Mouse (Mus musculus) limb, embryonic 14.5 days (tissue): ENCODE results near the gene Nacc2. TPM values are rescaled to one million over a fixed set of nuclear protein-coding genes. Genes with fewer than 3 reads are reported as not detected.

Experiments
- ATAC-seq: fragments of 200-750 bp; cut with Nextera tagmentation; 2 replicates; pipeline ENCODE4 v1.8.0; 2017; ENCODE audit warnings: low read depth, moderate number of reproducible peaks, moderate TSS enrichment; ENCODE audit not compliant: low FRiP score
- DNase-seq: peaks from one replicate; pipeline ENCODE4 v3.0.0-alpha.2; 2015; ENCODE audit warnings: low spot score
- H3K27ac ChIP-seq: fragments of 300-500 bp; sonication (generic); replicated peaks from 2 replicates; pipeline ENCODE4 v1.5.1; 2014; ENCODE audit warnings: low read depth, mild to moderate bottlenecking, low read length, moderate library complexity, mixed read lengths
- H3K27me3 ChIP-seq: fragments of 300-500 bp; sonication (generic); 2 replicates; pipeline ENCODE4 v1.6.1; 2014; ENCODE audit warnings: low read length, mixed read lengths; ENCODE audit not compliant: control insufficient read depth, insufficient read depth
- H3K36me3 ChIP-seq: fragments of 300-500 bp; sonication (generic); 2 replicates; pipeline ENCODE4 v1.6.1; 2014; ENCODE audit warnings: mild to moderate bottlenecking, low read length, moderate library complexity, mixed read lengths; ENCODE audit not compliant: control insufficient read depth, insufficient read depth
- H3K4me1 ChIP-seq: fragments of 300-500 bp; sonication (generic); 2 replicates; pipeline ENCODE4 v1.6.1; 2014; ENCODE audit warnings: antibody characterized with exemption, low read length, mixed read lengths; ENCODE audit not compliant: control insufficient read depth, insufficient read depth
- H3K4me2 ChIP-seq: fragments of 300-500 bp; sonication (generic); replicated peaks from 2 replicates; pipeline ENCODE4 v1.6.1; 2014; ENCODE audit warnings: low read depth, mild to moderate bottlenecking, low read length, moderate library complexity; ENCODE audit not compliant: severe bottlenecking
- H3K4me3 ChIP-seq: fragments of 300-500 bp; sonication (generic); replicated peaks from 2 replicates; pipeline ENCODE4 v1.5.1; 2014; ENCODE audit warnings: low read length
- H3K9ac ChIP-seq: fragments of 300-500 bp; sonication (generic); 2 replicates; pipeline ENCODE4 v1.6.1; 2014; ENCODE audit warnings: mild to moderate bottlenecking, low read depth, low read length, moderate library complexity; ENCODE audit not compliant: severe bottlenecking
- H3K9me3 ChIP-seq: fragments of 300-500 bp; sonication (generic); 2 replicates; pipeline ENCODE4 v1.6.1; 2016; ENCODE audit warnings: low read length; ENCODE audit not compliant: control insufficient read depth
- POLR2A ChIP-seq: fragments of 200-500 bp; IDR thresholded peaks from 2 replicates; pipeline ENCODE4 v1.8.0; 2012; ENCODE audit warnings: inconsistent platforms, mild to moderate bottlenecking, moderate library complexity, borderline replicate concordance; ENCODE audit not compliant: insufficient read depth, insufficient read length; ENCODE audit errors: extremely low read depth
- WGBS: fragments of 180-500 bp; shearing (Covaris S2); extraction: QIAGEN DNeasy Blood & Tissue Kit; methylation state at CpG from one replicate; pipeline ENCODE4 v1.1.7; 2014; 5-methylcytosine and 5-hydroxymethylcytosine counted together
- polyA plus RNA-seq, 2 experiments: library from polyadenylated mRNA; depleted of rRNA in 1 of 2; stranded (reverse) in 1 of 2; unstranded in 1 of 2; fragments of >200 nt; fragmentation: Nextera tagmentation in 1 of 2; extraction: Ambion mirVana in 1 of 2; gene quantifications; 2 replicates each; pipeline versions ENCODE4 v1.2.1 to v1.2.3; 2012 to 2014

Nacc2 gene
- polyA plus RNA-seq, 2 experiments = 5.0 to 6.4 TPM

DNA sequence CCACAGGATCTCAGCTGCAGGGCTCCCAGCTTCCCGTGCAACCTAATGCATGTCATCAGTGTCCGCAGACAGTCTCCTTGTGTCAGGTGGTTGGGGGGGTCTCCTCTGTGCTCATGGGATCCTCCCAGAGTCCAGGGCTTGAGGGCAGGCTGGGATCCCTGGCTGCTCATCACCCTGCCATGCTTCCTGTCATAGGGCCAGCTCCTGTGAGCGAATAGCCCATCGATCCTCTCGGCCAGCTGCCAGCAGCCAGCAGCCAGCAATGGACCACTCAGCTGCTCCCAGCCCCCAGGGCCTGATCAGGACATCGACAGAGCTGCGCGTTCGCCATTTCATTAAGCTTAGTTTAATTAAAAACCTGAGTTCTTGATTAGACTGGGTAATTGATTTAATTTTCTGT, 35.0 kb upstream of the Nacc2 start:
- H3K9me3 ChIP-seq = no peaks in the 10 kb centered on the region
- H3K36me3 ChIP-seq = no peaks in the 10 kb centered on the region
- DNase-seq (no peak), ATAC-seq (no peak)
- no peak for TF ChIP-seq POLR2A
- H3K9ac ChIP-seq = no peak overlapping the region
- no peak overlapping the region for H3K4me2 ChIP-seq
- H3K27me3 ChIP-seq = no peaks in the 10 kb centered on the region
- H3K4me3 ChIP-seq = no peak overlapping the region
- 93% methylated on average over 9 of the region's 9 CpGs for WGBS
- H3K27ac ChIP-seq = no peak overlapping the region
- H3K4me1 ChIP-seq = no peaks in the 10 kb centered on the region

DNA sequence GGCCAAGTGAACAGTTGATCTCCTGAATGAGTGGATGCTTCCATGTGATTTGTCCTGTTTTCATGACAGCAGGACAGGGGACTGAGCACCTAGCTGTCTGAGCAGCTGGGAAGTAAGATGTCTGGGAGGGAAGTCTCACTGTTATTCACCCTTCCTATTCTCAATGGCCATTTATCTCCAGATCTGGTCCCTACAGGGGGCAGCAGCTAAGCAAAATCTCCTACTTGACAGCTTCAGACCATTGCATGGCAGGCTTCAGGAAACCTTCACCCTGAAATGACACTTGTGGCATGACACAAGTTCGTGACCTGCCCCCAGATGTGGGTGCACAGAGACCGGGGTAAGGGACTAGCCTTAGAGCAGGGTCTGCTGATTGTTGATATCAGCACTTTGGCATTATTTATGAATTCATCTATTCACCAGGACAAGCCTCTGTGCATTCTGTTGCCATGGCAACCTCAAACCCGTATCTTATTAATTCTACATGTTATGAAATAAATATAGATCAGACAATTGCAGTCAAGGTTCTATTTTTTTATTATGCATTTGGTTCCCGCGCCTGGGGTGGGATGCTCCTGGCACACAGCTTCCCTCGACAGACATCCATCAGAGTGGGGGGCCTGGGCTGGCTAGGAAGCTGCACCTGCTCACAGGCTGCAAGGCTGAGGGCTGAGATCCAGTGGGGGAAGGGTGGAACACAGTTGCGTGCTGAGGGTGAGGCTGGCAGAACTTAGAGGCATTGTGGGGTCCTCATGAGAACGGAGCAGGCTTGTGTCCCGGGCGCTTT, 33.4 kb upstream of the Nacc2 start:
- H3K9me3 ChIP-seq = no peaks in the 10 kb centered on the region
- ATAC-seq (no peak), DNase-seq (no peak)
- no peaks in the 10 kb centered on the region for H3K27me3 ChIP-seq
- no peak for TF ChIP-seq POLR2A
- 72% methylated on average over 10 of the region's 10 CpGs for WGBS
- no peaks in the 10 kb centered on the region for H3K4me1 ChIP-seq
- H3K4me2 ChIP-seq = no peak overlapping the region
- no peaks in the 10 kb centered on the region for H3K36me3 ChIP-seq
- no peak overlapping the region for H3K4me3 ChIP-seq
- H3K9ac ChIP-seq = no peak overlapping the region
- no peak overlapping the region for H3K27ac ChIP-seq

DNA sequence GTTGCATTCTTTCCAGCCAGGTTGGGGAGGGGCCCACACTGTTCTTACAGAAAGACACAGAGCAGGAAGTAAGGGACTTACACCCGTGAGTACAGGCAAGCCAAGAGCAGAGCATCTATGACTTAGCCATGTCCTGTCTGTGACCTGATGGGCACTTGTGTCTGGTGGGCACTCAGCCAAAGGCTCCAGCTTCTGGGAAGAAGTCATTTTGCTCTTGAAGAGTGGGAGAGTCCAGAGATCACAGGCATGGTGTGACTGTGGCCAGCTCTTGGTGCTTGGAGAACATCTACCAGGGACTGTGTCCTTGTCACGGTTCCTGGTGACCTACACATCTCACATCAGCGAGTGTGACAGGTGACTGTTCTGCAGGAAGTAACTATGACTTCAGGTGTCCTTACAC, 32.7 kb upstream of the Nacc2 start:
- Histone ChIP-seq H3K4me2 (no peak overlapping the region), H3K9me3 (no peaks in the 10 kb centered on the region), H3K27ac (no peak overlapping the region), H3K9ac (no peak overlapping the region), H3K36me3 (no peaks in the 10 kb centered on the region), H3K4me1 (no peaks in the 10 kb centered on the region), H3K4me3 (no peak overlapping the region), H3K27me3 (no peaks in the 10 kb centered on the region)
- ATAC-seq (no peak), DNase-seq (no peak)
- TF ChIP-seq POLR2A = no peak
- 50% methylated on average over 3 of the region's 3 CpGs for WGBS

DNA sequence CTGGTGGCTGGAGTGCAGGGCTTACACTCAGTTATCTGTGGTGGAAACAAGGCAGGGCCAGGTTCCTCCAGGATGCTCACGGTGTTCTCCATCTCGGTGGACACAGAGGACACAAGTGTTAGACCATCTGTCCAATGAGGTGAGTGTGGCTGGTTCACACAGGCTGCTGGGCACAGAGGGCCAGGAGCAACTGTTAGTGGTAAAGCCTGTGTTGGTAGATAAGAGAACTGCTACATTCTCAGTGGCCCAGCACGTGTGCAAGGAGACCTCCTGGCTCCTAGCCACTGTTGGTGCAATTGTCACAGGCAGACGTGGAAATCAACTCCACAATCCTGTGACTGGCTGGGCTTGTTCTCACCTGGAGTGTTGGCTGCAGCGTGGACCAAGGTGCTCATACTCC, 31.6 kb upstream of the Nacc2 start:
- ATAC-seq = no peak
- Histone ChIP-seq H3K4me3 (no peak overlapping the region), H3K36me3 (no peaks in the 10 kb centered on the region), H3K4me2 (no peak overlapping the region), H3K9me3 (no peaks in the 10 kb centered on the region), H3K4me1 (no peaks in the 10 kb centered on the region), H3K27ac (no peak overlapping the region), H3K27me3 (no peaks in the 10 kb centered on the region), H3K9ac (no peak overlapping the region)
- 63% methylated on average over 5 of the region's 5 CpGs for WGBS
- no peak for TF ChIP-seq POLR2A
- no peak for DNase-seq

DNA sequence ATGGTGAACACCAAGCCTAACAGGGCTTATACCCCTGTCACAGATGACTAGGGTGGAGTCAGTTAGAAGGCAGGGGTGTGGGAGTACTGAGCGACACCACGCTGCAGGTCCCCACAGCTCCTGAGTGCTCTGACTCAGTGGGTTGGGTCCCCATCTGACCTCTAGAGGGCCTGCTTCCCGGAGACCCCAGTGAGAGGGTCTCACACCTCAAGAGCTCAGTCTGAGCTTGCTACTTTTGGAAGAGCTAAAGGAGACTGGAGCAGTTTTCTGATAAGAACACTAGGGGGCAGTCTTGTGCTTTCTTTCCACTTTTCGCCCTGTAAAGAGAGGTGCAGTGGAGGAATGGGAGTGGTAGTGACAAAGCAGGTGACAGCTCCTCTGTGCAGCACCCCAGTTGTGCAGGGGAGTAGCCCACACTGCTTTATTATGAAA, 30.9 kb upstream of the Nacc2 start:
- Histone ChIP-seq H3K9ac (no peak overlapping the region), H3K27me3 (no peaks in the 10 kb centered on the region), H3K4me2 (no peak overlapping the region), H3K27ac (no peak overlapping the region), H3K4me1 (no peaks in the 10 kb centered on the region), H3K9me3 (no peaks in the 10 kb centered on the region), H3K36me3 (no peaks in the 10 kb centered on the region), H3K4me3 (no peak overlapping the region)
- DNase-seq (peak; percentile 80), ATAC-seq (peak; percentile 69; the same call in 1 of the 2 replicates)
- TF ChIP-seq POLR2A = no peak
- 23% methylated on average over 4 of the region's 4 CpGs for WGBS
